Mouse (Mus musculus): ENCODE results near the gene Gpr21. TPM values are rescaled to one million over a fixed set of nuclear protein-coding genes. Genes with fewer than 3 reads are reported as not detected.

The Gpr21 gene
- polyA plus RNA-seq (2014; fragmentation: Illumina TruSeq; extraction: RNeasy Lipid Tissue Mini Kit (QIAGEN cat#74804); ENCODE audit: low read depth, low replicate concordance) = 0.32 TPM

GRCm38 (mm10) chr2:37516030-37516710, at the start of gene Gpr21:
Gene Gpr21 (plus strand): TSS chr2:37516332.

Other genes with a start within 250 kb of the Gpr21 start
- gene Olfr368, start 189.8 kb upstream of the Gpr21 start, polyA plus RNA-seq (2014; fragmentation: Illumina TruSeq; extraction: RNeasy Lipid Tissue Mini Kit (QIAGEN cat#74804); ENCODE audit: low read depth, low replicate concordance) = not detected
- 62.8 TPM for gene Pdcl, start 157.0 kb upstream of the Gpr21 start, polyA plus RNA-seq (2014; fragmentation: Illumina TruSeq; extraction: RNeasy Lipid Tissue Mini Kit (QIAGEN cat#74804); ENCODE audit: low read depth, low replicate concordance)
- gene Rc3h2, start 93.4 kb upstream of the Gpr21 start, polyA plus RNA-seq (2014; fragmentation: Illumina TruSeq; extraction: RNeasy Lipid Tissue Mini Kit (QIAGEN cat#74804); ENCODE audit: low read depth, low replicate concordance) = 32.7 TPM
- 15.8 TPM for gene Zbtb26, start 73.2 kb upstream of the Gpr21 start, polyA plus RNA-seq (2014; fragmentation: Illumina TruSeq; extraction: RNeasy Lipid Tissue Mini Kit (QIAGEN cat#74804); ENCODE audit: low read depth, low replicate concordance)
- 23.8 TPM for gene Zbtb6, start 73.2 kb upstream of the Gpr21 start, polyA plus RNA-seq (2014; fragmentation: Illumina TruSeq; extraction: RNeasy Lipid Tissue Mini Kit (QIAGEN cat#74804); ENCODE audit: low read depth, low replicate concordance)
- gene Rabgap1, start 73.1 kb upstream of the Gpr21 start, polyA plus RNA-seq (2014; fragmentation: Illumina TruSeq; extraction: RNeasy Lipid Tissue Mini Kit (QIAGEN cat#74804); ENCODE audit: low read depth, low replicate concordance) = 40.4 TPM
- 120 TPM for gene Strbp, start 187.5 kb downstream of the Gpr21 start, polyA plus RNA-seq (2014; fragmentation: Illumina TruSeq; extraction: RNeasy Lipid Tissue Mini Kit (QIAGEN cat#74804); ENCODE audit: low read depth, low replicate concordance)

All from kidney, adult 10 weeks (tissue).